Mouse (Mus musculus) heart, adult 2 months (tissue): ENCODE data around the gene Tchhl1. TPM values are rescaled to one million over a fixed set of nuclear protein-coding genes. Genes with fewer than 3 reads are reported as not detected.
"Not testable (repeated sequence)": the region's sequence is repeated elsewhere in the genome, so short reads cannot be mapped to it uniquely, and the experiment has no call there.

ENCODE experiments used
- DNase-seq, 2 experiments: peaks; one replicate each; pipeline ENCODE4 v3.0.0; 2021
- H3K27ac ChIP-seq: fragments of 200-600 bp; 2 replicates; pipeline ENCODE4 v1.8.1; 2022
- H3K27me3 ChIP-seq: fragments of 200-500 bp; 2 replicates; pipeline ENCODE4 v1.6.1; 2012; ENCODE audit warnings: mild to moderate bottlenecking, low read length, inconsistent platforms, mixed read lengths; ENCODE audit not compliant: control insufficient read depth, insufficient read depth
- H3K36me3 ChIP-seq: fragments of 200-500 bp; 2 replicates; pipeline ENCODE4 v1.6.1; 2012; ENCODE audit warnings: low read length, inconsistent platforms; ENCODE audit not compliant: control insufficient read depth, insufficient read depth
- H3K4me1 ChIP-seq: fragments of 200-500 bp; 2 replicates; pipeline ENCODE4 v1.6.1; 2011; ENCODE audit warnings: low read length; ENCODE audit not compliant: control insufficient read depth, insufficient read depth
- H3K4me3 ChIP-seq: fragments of 200-600 bp; 2 replicates; pipeline ENCODE4 v1.8.1; 2022
- H3K79me2 ChIP-seq: fragments of 200-500 bp; replicated peaks from 2 replicates; pipeline ENCODE4 v1.6.1; 2012; ENCODE audit warnings: mild to moderate bottlenecking, inconsistent platforms, low read length, moderate library complexity, mixed read lengths; ENCODE audit not compliant: control insufficient read depth, insufficient read depth
- H3K9ac ChIP-seq: fragments of 200-500 bp; 2 replicates; pipeline ENCODE4 v1.6.1; 2012; ENCODE audit warnings: low read depth, mild to moderate bottlenecking, control low read depth, inconsistent platforms, low read length, mixed read lengths
- CTCF ChIP-seq: fragments of 200-600 bp; IDR thresholded peaks from 2 replicates; pipeline ENCODE4 v1.8.1; 2022; ENCODE audit warnings: antibody characterized with exemption, mild to moderate bottlenecking, moderate library complexity
- EP300 ChIP-seq: fragments of 200-500 bp; IDR thresholded peaks from 2 replicates; pipeline ENCODE4 v1.6.1; 2011; ENCODE audit warnings: low read depth, low read length, control low read depth; ENCODE audit not compliant: insufficient read depth
- POLR2A ChIP-seq: fragments of 200-500 bp; IDR thresholded peaks from 2 replicates; pipeline ENCODE4 v1.6.1; 2011; ENCODE audit warnings: mild to moderate bottlenecking, low read depth, low read length, control low read depth; ENCODE audit not compliant: insufficient read depth
- WGBS: fragments of 180-500 bp; shearing (Covaris S2); methylation state at CpG from one replicate; pipeline ENCODE4 v1.1.7; 2018; 5-methylcytosine and 5-hydroxymethylcytosine counted together
- intact Hi-C: fragments of 180-260 bp; cut with DNase I; formaldehyde crosslinking; loops from one replicate; pipeline ENCODE4 v1.15.1; 2025
- polyA plus RNA-seq: library from polyadenylated mRNA; depleted of rRNA; stranded (reverse); fragments of >200 nt; gene quantifications from 2 replicates; pipeline ENCODE4 v1.2.3, GENCODE M21; 2012
- total RNA-seq, 2 experiments: library from RNA; stranded (reverse); gene quantifications; 2 replicates each; pipeline ENCODE4 v1.2.3; 2021

The Tchhl1 gene
- total and polyA plus RNA-seq, 3 experiments = not detected

- H3K79me2 ChIP-seq = no peaks in the 10 kb centered on the region
- no peak overlapping the region for H3K4me3 ChIP-seq
- H3K27me3 ChIP-seq = no peaks in the 10 kb centered on the region
- H3K27ac ChIP-seq = no peak overlapping the region
- TF ChIP-seq CTCF = peak; percentile 90
- no peak for TF ChIP-seq POLR2A
- TF ChIP-seq EP300 = 0 out of 2 replicates have a peak, but pooled peaks have one; percentile 43
- H3K36me3 ChIP-seq = no peaks in the 10 kb centered on the region
- H3K9ac ChIP-seq = no peak overlapping the region
- intact Hi-C loops = loop anchor here (1.0 to 2.0 kb wide), 2 partner anchors 132 to 363 kb away; no protein-coding TSS in a partner anchor
- under 1% methylated on average over 4 of the region's 4 CpGs for WGBS
- peak; percentile 8 to 18 for DNase-seq
- no peaks in the 10 kb centered on the region for H3K4me1 ChIP-seq
Measured at GRCm38 (mm10) chr3:93493992-93494391, 25.4 kb downstream of the Tchhl1 start.

GRCm38 (mm10) chr3:93494774-93495173 is 26.2 kb downstream of the Tchhl1 start:
- DNase-seq, H3K4me3 ChIP-seq, H3K27me3 ChIP-seq, H3K79me2 ChIP-seq, H3K36me3 ChIP-seq, H3K4me1 ChIP-seq, H3K9ac ChIP-seq, H3K27ac ChIP-seq: not testable (repeated sequence)
- 22% methylated on average over 5 of the region's 5 CpGs for WGBS
- intact Hi-C loops = loop anchor here (1.0 to 2.0 kb wide), 2 partner anchors 132 to 364 kb away; no protein-coding TSS in a partner anchor

GRCm38 (mm10) chr3:93497131-93497530 is 28.6 kb downstream of the Tchhl1 start:
- TF ChIP-seq CTCF (no peak), POLR2A (no peak), EP300 (no peak)
- Histone ChIP-seq H3K27ac (no peak overlapping the region), H3K4me3 (no peak overlapping the region), H3K27me3 (no peaks in the 10 kb centered on the region), H3K9ac (no peak overlapping the region), H3K79me2 (no peaks in the 10 kb centered on the region), H3K36me3 (no peaks in the 10 kb centered on the region), H3K4me1 (no peaks in the 10 kb centered on the region)
- no peak for DNase-seq
- intact Hi-C loops = no loop called here
- 80% methylated on average over 3 of the region's 3 CpGs for WGBS

- TF ChIP-seq CTCF (no peak), EP300 (no peak), POLR2A (no peak)
- DNase-seq = no peak
- Histone ChIP-seq H3K79me2 (no peaks in the 10 kb centered on the region), H3K27me3 (no peaks in the 10 kb centered on the region), H3K9ac (no peak overlapping the region), H3K4me1 (no peaks in the 10 kb centered on the region), H3K4me3 (no peak overlapping the region), H3K36me3 (no peaks in the 10 kb centered on the region), H3K27ac (no peak overlapping the region)
- intact Hi-C loops = no loop called here
Measured at GRCm38 (mm10) chr3:93499129-93499528, 30.6 kb downstream of the Tchhl1 start.

GRCm38 (mm10) chr3:93504536-93505189 is 36.1 kb downstream of the Tchhl1 start:
- 72% methylated on average over 7 of the region's 7 CpGs for WGBS
- H3K79me2 ChIP-seq = no peaks in the 10 kb centered on the region
- H3K27me3 ChIP-seq = no peaks in the 10 kb centered on the region
- H3K4me3 ChIP-seq = no peak overlapping the region
- intact Hi-C loops = no loop called here
- H3K4me1 ChIP-seq = no peaks in the 10 kb centered on the region
- no peak overlapping the region for H3K9ac ChIP-seq
- DNase-seq = no peak
- TF ChIP-seq CTCF = no peak
- no peak overlapping the region for H3K27ac ChIP-seq
- H3K36me3 ChIP-seq = no peaks in the 10 kb centered on the region

- H3K79me2 ChIP-seq = no peaks in the 10 kb centered on the region
- TF ChIP-seq CTCF (no peak), EP300 (no peak), POLR2A (no peak)
- H3K27me3 ChIP-seq = no peaks in the 10 kb centered on the region
- no peak overlapping the region for H3K27ac ChIP-seq
- H3K4me3 ChIP-seq = no peak overlapping the region
- H3K4me1 ChIP-seq = no peaks in the 10 kb centered on the region
- WGBS = 40% methylated on average over 30 of the region's 30 CpGs
- H3K36me3 ChIP-seq = no peaks in the 10 kb centered on the region
- intact Hi-C loops = no loop called here
- H3K9ac ChIP-seq = no peak overlapping the region
- peak; percentile 36 to 77 for DNase-seq
Measured at GRCm38 (mm10) chr3:93505960-93506863, 37.7 kb downstream of the Tchhl1 start.
